Mouse (Mus musculus): ENCODE results near the gene Cacna1e. TPM values are rescaled to one million over a fixed set of nuclear protein-coding genes. Genes with fewer than 3 reads are reported as not detected.

The Cacna1e gene
- polyA plus RNA-seq, 1 experiment, result 53.6 TPM

- no peak overlapping the region for H3K4me3 ChIP-seq (ENCODE audit: insufficient read depth, low read length)
- H3K27ac ChIP-seq (ENCODE audit: insufficient read depth, low read length), result no peak overlapping the region
- TF ChIP-seq POLR2A (IDR thresholded peaks at IDR 0.05; ENCODE audit: extremely low read depth, insufficient read depth, low read length) (no peak), CTCF (IDR thresholded peaks at IDR 0.05; ENCODE audit: extremely low read depth, insufficient read depth, low read length) (no peak)
- peaks cover 2% of the 10 kb centered on the region for H3K4me1 ChIP-seq (ENCODE audit: control insufficient read depth, insufficient read depth, low read length)
Observed at GRCm38 (mm10) chr1:154579929-154580328, 304.4 kb downstream of the Cacna1e start.

GRCm38 (mm10) chr1:154578748-154579147, 305.6 kb downstream of the Cacna1e start:
- H3K4me3 ChIP-seq (ENCODE audit: insufficient read depth, low read length), result no peak overlapping the region
- H3K4me1 ChIP-seq (ENCODE audit: control insufficient read depth, insufficient read depth, low read length), result peaks cover 2% of the 10 kb centered on the region
- TF ChIP-seq CTCF (IDR thresholded peaks at IDR 0.05; ENCODE audit: extremely low read depth, insufficient read depth, low read length) (no peak), POLR2A (IDR thresholded peaks at IDR 0.05; ENCODE audit: extremely low read depth, insufficient read depth, low read length) (no peak)
- H3K27ac ChIP-seq (ENCODE audit: insufficient read depth, low read length), result no peak overlapping the region

- no peak overlapping the region for H3K27ac ChIP-seq (ENCODE audit: insufficient read depth, low read length)
Observed at GRCm38 (mm10) chr1:154576418-154576817, 307.9 kb downstream of the Cacna1e start.

GRCm38 (mm10) chr1:154566026-154566425, 318.3 kb downstream of the Cacna1e start:
- no peak overlapping the region for H3K27ac ChIP-seq (ENCODE audit: insufficient read depth, low read length)

More at GRCm38 (mm10) chr1:154576418-154576817, 307.9 kb downstream of the Cacna1e start:
- H3K4me1 ChIP-seq (ENCODE audit: control insufficient read depth, insufficient read depth, low read length), result peaks cover 2% of the 10 kb centered on the region
- TF ChIP-seq CTCF (IDR thresholded peaks at IDR 0.05; ENCODE audit: extremely low read depth, insufficient read depth, low read length) (no peak), POLR2A (IDR thresholded peaks at IDR 0.05; ENCODE audit: extremely low read depth, insufficient read depth, low read length) (no peak)
- H3K4me3 ChIP-seq (ENCODE audit: insufficient read depth, low read length), result no peak overlapping the region

GRCm38 (mm10) chr1:154555811-154556210, 328.5 kb downstream of the Cacna1e start:
- H3K4me3 ChIP-seq (ENCODE audit: insufficient read depth, low read length), result no peak overlapping the region
- no peak for TF ChIP-seq CTCF (IDR thresholded peaks at IDR 0.05; ENCODE audit: extremely low read depth, insufficient read depth, low read length)
- no peak for TF ChIP-seq POLR2A (IDR thresholded peaks at IDR 0.05; ENCODE audit: extremely low read depth, insufficient read depth, low read length)
- peaks cover 8% of the 10 kb centered on the region; the same call in 1 of the 2 replicates for H3K4me1 ChIP-seq (ENCODE audit: control insufficient read depth, insufficient read depth, low read length)
- H3K27ac ChIP-seq (ENCODE audit: insufficient read depth, low read length), result no peak overlapping the region

More at GRCm38 (mm10) chr1:154566026-154566425, 318.3 kb downstream of the Cacna1e start:
- TF ChIP-seq POLR2A (IDR thresholded peaks at IDR 0.05; ENCODE audit: extremely low read depth, insufficient read depth, low read length) (no peak), CTCF (IDR thresholded peaks at IDR 0.05; ENCODE audit: extremely low read depth, insufficient read depth, low read length) (no peak)
- Histone ChIP-seq H3K4me1 (ENCODE audit: control insufficient read depth, insufficient read depth, low read length) (no peaks in the 10 kb centered on the region), H3K4me3 (ENCODE audit: insufficient read depth, low read length) (no peak overlapping the region)

GRCm38 (mm10) chr1:154553132-154553531, 331.2 kb downstream of the Cacna1e start:
- peaks cover 8% of the 10 kb centered on the region; the same call in 1 of the 2 replicates for H3K4me1 ChIP-seq (ENCODE audit: control insufficient read depth, insufficient read depth, low read length)
- H3K27ac ChIP-seq (ENCODE audit: insufficient read depth, low read length), result peak overlapping the region; percentile 56; the same call in 1 of the 2 replicates
- TF ChIP-seq CTCF (IDR thresholded peaks at IDR 0.05; ENCODE audit: extremely low read depth, insufficient read depth, low read length), result no peak
- no peak for TF ChIP-seq POLR2A (IDR thresholded peaks at IDR 0.05; ENCODE audit: extremely low read depth, insufficient read depth, low read length)
- H3K4me3 ChIP-seq (ENCODE audit: insufficient read depth, low read length), result no peak overlapping the region

- Histone ChIP-seq H3K4me1 (ENCODE audit: control insufficient read depth, insufficient read depth, low read length) (peaks cover 6% of the 10 kb centered on the region), H3K27ac (ENCODE audit: insufficient read depth, low read length) (no peak overlapping the region), H3K4me3 (ENCODE audit: insufficient read depth, low read length) (no peak overlapping the region)
- TF ChIP-seq POLR2A (IDR thresholded peaks at IDR 0.05; ENCODE audit: extremely low read depth, insufficient read depth, low read length) (no peak), CTCF (IDR thresholded peaks at IDR 0.05; ENCODE audit: extremely low read depth, insufficient read depth, low read length) (no peak)
Observed at GRCm38 (mm10) chr1:154537445-154537844, 346.9 kb downstream of the Cacna1e start.

- Histone ChIP-seq H3K4me1 (ENCODE audit: control insufficient read depth, insufficient read depth, low read length) (peaks cover 6% of the 10 kb centered on the region), H3K4me3 (ENCODE audit: insufficient read depth, low read length) (no peak overlapping the region), H3K27ac (ENCODE audit: insufficient read depth, low read length) (no peak overlapping the region)
- TF ChIP-seq POLR2A (IDR thresholded peaks at IDR 0.05; ENCODE audit: extremely low read depth, insufficient read depth, low read length) (no peak), CTCF (IDR thresholded peaks at IDR 0.05; ENCODE audit: extremely low read depth, insufficient read depth, low read length) (no peak)
Observed at GRCm38 (mm10) chr1:154536763-154537162, 347.5 kb downstream of the Cacna1e start.

- no peak for TF ChIP-seq POLR2A (IDR thresholded peaks at IDR 0.05; ENCODE audit: extremely low read depth, insufficient read depth, low read length)
- TF ChIP-seq CTCF (IDR thresholded peaks at IDR 0.05; ENCODE audit: extremely low read depth, insufficient read depth, low read length), result no peak
- Histone ChIP-seq H3K4me3 (ENCODE audit: insufficient read depth, low read length) (no peak overlapping the region), H3K27ac (ENCODE audit: insufficient read depth, low read length) (peak overlapping the region; percentile 9; the same call in 1 of the 2 replicates), H3K4me1 (ENCODE audit: control insufficient read depth, insufficient read depth, low read length) (peaks cover 12% of the 10 kb centered on the region)
Observed at GRCm38 (mm10) chr1:154532987-154533940, 351.0 kb downstream of the Cacna1e start.
